Mouse (Mus musculus): ENCODE data around the gene Rpl12. TPM values are rescaled to one million over a fixed set of nuclear protein-coding genes. Genes with fewer than 3 reads are reported as not detected.

Rpl12 gene
- polyA plus RNA-seq, 1 experiment from 2014 or later, result 128 TPM

DNA sequence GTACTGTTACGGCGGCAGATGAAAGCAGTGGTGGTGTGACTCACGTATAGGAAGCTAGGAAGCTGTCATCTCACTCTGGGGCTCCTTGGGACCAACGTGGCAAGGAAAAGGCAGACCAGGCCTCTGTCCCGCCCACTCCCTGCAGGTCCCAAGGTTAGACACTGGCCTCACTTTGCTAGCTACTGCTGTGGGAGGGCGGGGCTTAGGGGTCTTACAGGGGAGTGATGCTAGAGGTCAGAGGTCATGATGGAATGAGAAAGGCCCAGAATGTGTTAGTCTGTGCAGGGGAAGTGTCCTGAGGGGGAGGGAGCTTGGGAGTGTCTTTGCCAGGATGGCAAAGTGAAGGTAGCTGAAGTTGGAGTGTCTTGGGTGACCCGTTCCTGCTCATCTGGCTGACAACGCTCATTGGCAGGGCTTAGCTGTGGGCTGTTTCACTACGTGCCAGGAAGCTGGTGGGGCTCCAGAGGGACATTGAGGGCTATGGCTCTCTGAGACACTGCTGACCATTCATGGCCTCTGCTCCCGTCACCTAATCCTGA is 37.0 kb upstream of the Rpl12 start:
- ATAC-seq (ENCODE audit: low FRiP score), result no peak
- no peaks in the 10 kb centered on the region for H3K27me3 ChIP-seq
- no peak overlapping the region for H3K9ac ChIP-seq
- H3K4me1 ChIP-seq, result no peaks in the 10 kb centered on the region
- H3K9me3 ChIP-seq, result no peaks in the 10 kb centered on the region
- no peak overlapping the region for H3K4me3 ChIP-seq (replicated peaks)
- peaks cover 45% of the 10 kb centered on the region for H3K36me3 ChIP-seq (replicated peaks)
- H3K27ac ChIP-seq, result no peak overlapping the region
- no peak overlapping the region for H3K4me2 ChIP-seq
- WGBS, result 75% methylated on average over 10 of the region's 10 CpGs

DNA sequence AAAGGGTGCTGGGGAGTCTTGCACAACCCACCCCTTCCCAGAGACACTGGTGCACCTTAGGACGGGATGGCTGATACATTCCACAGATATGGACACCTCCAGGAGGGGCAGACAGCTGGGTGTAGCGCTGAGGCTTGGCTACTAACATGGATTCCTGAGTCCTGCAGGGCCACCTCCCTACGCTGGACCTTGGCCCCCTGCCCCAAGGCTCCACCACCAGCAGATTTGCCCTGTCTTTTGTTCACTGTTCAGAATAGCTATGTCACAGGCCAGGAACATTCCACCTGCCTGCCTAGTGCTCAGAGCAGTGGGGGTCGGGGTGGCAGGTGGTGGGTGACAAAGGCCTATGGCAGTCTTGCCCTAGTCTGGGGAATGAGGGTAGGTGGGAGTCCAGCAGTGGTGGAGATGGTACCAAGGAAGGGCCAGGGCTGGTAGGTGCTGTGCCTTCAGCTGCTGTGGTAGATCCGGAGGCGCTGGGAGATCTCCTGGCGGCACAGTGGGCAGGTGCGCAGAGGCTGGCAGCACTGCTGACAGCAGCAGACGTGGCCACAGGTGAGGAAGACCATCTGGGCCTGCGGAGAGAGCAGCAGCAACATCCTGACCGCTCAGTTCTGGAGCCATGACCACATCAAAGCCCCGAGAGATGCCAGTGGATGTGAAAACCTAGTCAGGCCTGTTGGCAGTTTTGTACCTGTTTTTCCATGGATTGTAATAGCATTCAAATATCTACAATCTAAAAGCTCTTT is 34.9 kb upstream of the Rpl12 start:
- Histone ChIP-seq H3K9ac (no peak overlapping the region), H3K36me3 (replicated peaks) (peaks cover 38% of the 10 kb centered on the region), H3K4me2 (no peak overlapping the region), H3K27me3 (no peaks in the 10 kb centered on the region), H3K4me3 (replicated peaks) (no peak overlapping the region), H3K4me1 (no peaks in the 10 kb centered on the region), H3K9me3 (no peaks in the 10 kb centered on the region), H3K27ac (no peak overlapping the region)
- 94% methylated on average over 12 of the region's 12 CpGs for WGBS
- ATAC-seq (ENCODE audit: low FRiP score), result no peak

DNA sequence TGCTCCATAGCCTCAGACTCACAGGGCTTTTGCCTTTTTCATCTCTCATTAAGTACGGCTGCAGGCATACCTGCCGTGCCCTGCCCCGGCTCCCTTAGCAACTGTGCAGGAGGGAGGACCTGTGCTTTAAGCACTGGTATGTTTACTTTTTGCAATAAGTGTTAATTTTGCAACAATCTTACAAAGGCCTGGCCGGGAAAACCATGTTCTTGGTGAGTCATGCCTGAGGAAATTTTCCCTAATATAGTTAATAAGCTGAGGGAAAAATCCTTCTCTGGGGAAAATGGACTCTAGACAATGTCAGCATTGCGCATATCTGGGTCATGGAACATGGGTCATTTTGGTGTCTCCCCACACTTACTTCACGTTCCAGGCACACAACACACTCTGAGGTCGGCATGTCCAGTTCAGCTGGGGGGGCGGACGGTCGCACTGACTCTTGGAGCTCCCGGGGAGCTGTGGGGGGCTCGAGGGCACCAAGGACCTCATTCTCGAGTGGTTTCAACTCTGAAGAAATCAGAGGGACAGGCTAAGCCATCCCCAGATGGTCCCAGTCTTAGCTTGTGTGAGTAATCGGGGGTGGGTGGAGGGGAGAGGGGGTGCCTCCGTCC is 33.6 kb upstream of the Rpl12 start:
- 78% methylated on average over 15 of the region's 15 CpGs for WGBS
- Histone ChIP-seq H3K36me3 (replicated peaks) (peaks cover 34% of the 10 kb centered on the region), H3K9me3 (no peaks in the 10 kb centered on the region), H3K27ac (no peak overlapping the region), H3K4me3 (replicated peaks) (no peak overlapping the region), H3K4me2 (no peak overlapping the region), H3K4me1 (no peaks in the 10 kb centered on the region), H3K9ac (no peak overlapping the region), H3K27me3 (no peaks in the 10 kb centered on the region)
- ATAC-seq (ENCODE audit: low FRiP score), result no peak

DNA sequence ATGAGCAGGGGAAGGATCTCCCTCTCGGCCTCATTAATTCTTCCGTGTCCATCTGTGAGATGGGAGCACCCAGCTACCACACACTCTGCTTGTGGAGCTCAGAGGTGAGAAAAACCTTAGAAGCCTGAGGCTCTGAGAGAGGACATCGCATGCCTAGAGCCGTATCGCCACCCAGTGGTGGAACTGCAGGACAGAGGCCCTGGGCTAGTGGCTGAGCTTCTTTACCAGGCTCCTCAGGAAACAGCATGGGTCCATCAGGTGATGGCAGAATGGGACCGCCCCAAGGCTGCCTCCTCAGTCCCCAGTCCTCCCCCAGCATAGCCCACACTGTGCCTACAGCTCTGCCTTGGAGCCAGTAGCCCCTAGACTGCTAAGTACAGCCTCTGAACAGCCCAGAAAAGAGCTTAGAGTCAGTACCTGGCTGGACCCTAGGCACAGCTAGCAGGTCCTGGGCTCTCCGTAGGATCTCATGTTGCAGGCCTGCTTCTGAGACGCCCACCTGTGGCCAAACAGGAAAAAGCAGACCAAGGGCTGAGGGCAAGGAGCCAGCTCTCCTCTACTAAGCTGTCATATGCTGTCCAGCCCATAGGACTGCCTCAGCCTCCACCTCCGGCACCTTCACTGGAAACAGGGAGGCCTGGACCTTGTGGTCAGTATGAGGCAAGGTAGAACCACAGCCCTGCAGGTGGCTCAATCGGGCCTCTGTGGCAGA is 33.0 kb upstream of the Rpl12 start:
- Histone ChIP-seq H3K9ac (no peak overlapping the region), H3K4me1 (no peaks in the 10 kb centered on the region), H3K4me3 (replicated peaks) (no peak overlapping the region), H3K4me2 (no peak overlapping the region), H3K36me3 (replicated peaks) (peaks cover 32% of the 10 kb centered on the region), H3K27me3 (no peaks in the 10 kb centered on the region), H3K9me3 (no peaks in the 10 kb centered on the region), H3K27ac (no peak overlapping the region)
- 34% methylated on average over 10 of the region's 10 CpGs for WGBS
- ATAC-seq (ENCODE audit: low FRiP score), result peak; percentile 66

GRCm38 (mm10) chr2:32928947-32929829 is 32.2 kb upstream of the Rpl12 start:
- H3K27me3 ChIP-seq, result no peaks in the 10 kb centered on the region
- no peak overlapping the region for H3K4me3 ChIP-seq (replicated peaks)
- H3K4me1 ChIP-seq, result no peaks in the 10 kb centered on the region
- no peaks in the 10 kb centered on the region for H3K9me3 ChIP-seq
- 89% methylated on average over 19 of the region's 19 CpGs for WGBS
- H3K36me3 ChIP-seq (replicated peaks), result peaks cover 27% of the 10 kb centered on the region
- no peak overlapping the region for H3K9ac ChIP-seq
- no peak overlapping the region for H3K4me2 ChIP-seq
- no peak overlapping the region for H3K27ac ChIP-seq
- ATAC-seq (ENCODE audit: low FRiP score), result no peak

- Histone ChIP-seq H3K27ac (no peak overlapping the region), H3K36me3 (replicated peaks) (peaks cover 36% of the 10 kb centered on the region), H3K9me3 (no peaks in the 10 kb centered on the region), H3K27me3 (no peaks in the 10 kb centered on the region), H3K9ac (no peak overlapping the region), H3K4me3 (replicated peaks) (no peak overlapping the region), H3K4me2 (no peak overlapping the region), H3K4me1 (no peaks in the 10 kb centered on the region)
- no peak for ATAC-seq (ENCODE audit: low FRiP score)
- 79% methylated on average over 7 of the region's 7 CpGs for WGBS
Measured at GRCm38 (mm10) chr2:32931730-32932129, 29.6 kb upstream of the Rpl12 start.

GRCm38 (mm10) chr2:32938741-32939140 is 22.6 kb upstream of the Rpl12 start:
- peaks cover 59% of the 10 kb centered on the region for H3K36me3 ChIP-seq (replicated peaks)
- no peaks in the 10 kb centered on the region for H3K27me3 ChIP-seq
- H3K27ac ChIP-seq, result no peak overlapping the region
- H3K9me3 ChIP-seq, result no peaks in the 10 kb centered on the region
- 89% methylated on average over 5 of the region's 5 CpGs for WGBS
- ATAC-seq (ENCODE audit: low FRiP score), result no peak
- no peak overlapping the region for H3K4me3 ChIP-seq (replicated peaks)
- no peaks in the 10 kb centered on the region for H3K4me1 ChIP-seq
- no peak overlapping the region for H3K9ac ChIP-seq
- no peak overlapping the region for H3K4me2 ChIP-seq

DNA sequence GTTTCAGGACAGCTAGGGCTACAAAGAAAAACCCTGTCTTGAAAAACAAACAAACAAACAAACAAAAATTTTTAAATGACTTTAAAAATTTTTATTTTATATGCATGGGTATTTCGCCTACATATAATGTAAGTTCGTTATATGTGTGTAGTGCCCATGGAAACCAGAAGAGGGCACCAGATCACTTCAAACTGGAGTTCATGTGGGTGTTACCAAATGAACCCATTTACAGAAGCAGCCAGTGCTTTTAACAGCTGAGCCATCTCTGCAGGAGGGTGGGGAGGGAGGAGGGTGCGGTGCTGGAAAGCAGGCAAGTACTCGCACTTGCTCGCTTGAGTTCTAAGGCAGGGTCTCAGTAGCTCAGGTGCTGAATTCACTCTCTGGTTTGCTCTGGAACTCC is 21.9 kb upstream of the Rpl12 start:
- Histone ChIP-seq H3K4me2 (no peak overlapping the region), H3K9me3 (no peaks in the 10 kb centered on the region), H3K4me1 (no peaks in the 10 kb centered on the region), H3K27ac (no peak overlapping the region), H3K4me3 (replicated peaks) (no peak overlapping the region), H3K27me3 (no peaks in the 10 kb centered on the region), H3K36me3 (replicated peaks) (peaks cover 58% of the 10 kb centered on the region), H3K9ac (no peak overlapping the region)
- 69% methylated on average over 5 of the region's 5 CpGs for WGBS
- ATAC-seq (ENCODE audit: low FRiP score), result no peak

DNA sequence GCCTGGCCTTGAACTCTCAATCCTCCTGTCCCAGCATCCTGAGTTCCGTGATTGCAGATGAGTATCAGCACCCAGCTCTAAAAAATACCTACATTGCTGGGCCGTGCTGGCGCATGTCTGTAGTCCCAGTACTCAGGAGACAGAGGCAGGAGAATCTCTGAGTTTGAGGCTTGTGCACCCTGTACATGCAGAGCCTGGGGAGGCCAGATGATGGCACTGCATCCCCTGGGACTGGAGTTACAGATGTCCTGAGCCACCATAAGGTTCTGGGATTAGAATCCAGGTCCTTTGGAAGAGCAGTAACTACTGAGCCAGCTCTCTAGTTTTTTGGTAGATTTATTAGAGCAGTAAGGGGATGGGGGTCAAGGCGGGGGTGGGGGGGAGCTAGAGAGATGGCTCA is 20.9 kb upstream of the Rpl12 start:
- H3K27me3 ChIP-seq, result no peaks in the 10 kb centered on the region
- H3K4me3 ChIP-seq (replicated peaks), result no peak overlapping the region
- H3K9ac ChIP-seq, result no peak overlapping the region
- no peaks in the 10 kb centered on the region for H3K9me3 ChIP-seq
- WGBS, result 95% methylated on average over 4 of the region's 4 CpGs
- no peak for ATAC-seq (ENCODE audit: low FRiP score)
- H3K4me2 ChIP-seq, result no peak overlapping the region
- H3K36me3 ChIP-seq (replicated peaks), result peaks cover 58% of the 10 kb centered on the region
- H3K27ac ChIP-seq, result no peak overlapping the region
- no peaks in the 10 kb centered on the region for H3K4me1 ChIP-seq

DNA sequence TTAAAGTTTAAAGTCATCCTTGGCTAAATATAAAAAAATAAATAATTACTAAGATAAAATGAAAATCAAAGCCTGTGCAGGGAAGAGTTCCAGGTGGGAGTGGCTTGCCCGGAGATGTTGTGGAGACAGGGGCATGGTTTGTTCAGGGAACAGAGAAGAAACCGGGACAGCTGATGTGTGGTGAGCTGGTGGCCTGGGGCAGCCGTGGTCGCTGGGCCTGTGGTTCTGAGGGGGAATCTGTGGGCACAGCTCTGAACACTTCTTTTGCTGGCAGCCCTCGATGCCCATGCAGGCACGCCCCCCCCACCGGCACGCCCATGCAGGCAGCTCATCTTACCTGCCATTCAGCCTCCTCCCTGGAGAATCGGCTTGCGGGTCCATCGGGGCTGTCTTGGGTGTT is 13.9 kb upstream of the Rpl12 start:
- ATAC-seq (ENCODE audit: low FRiP score), result no peak
- H3K27ac ChIP-seq, result no peak overlapping the region
- H3K36me3 ChIP-seq (replicated peaks), result peaks cover 52% of the 10 kb centered on the region
- H3K4me3 ChIP-seq (replicated peaks), result no peak overlapping the region
- 96% methylated on average over 11 of the region's 11 CpGs for WGBS
- H3K4me2 ChIP-seq, result no peak overlapping the region
- no peak overlapping the region for H3K9ac ChIP-seq
- no peaks in the 10 kb centered on the region for H3K27me3 ChIP-seq
- H3K9me3 ChIP-seq, result no peaks in the 10 kb centered on the region
- H3K4me1 ChIP-seq, result no peaks in the 10 kb centered on the region

GRCm38 (mm10) chr2:32954581-32954980 is 6.8 kb upstream of the Rpl12 start:
- H3K9ac ChIP-seq, result no peak overlapping the region
- no peak overlapping the region for H3K27ac ChIP-seq
- no peak overlapping the region for H3K4me3 ChIP-seq (replicated peaks)
- no peaks in the 10 kb centered on the region for H3K4me1 ChIP-seq
- 90% methylated on average over 2 of the region's 2 CpGs for WGBS
- no peaks in the 10 kb centered on the region for H3K27me3 ChIP-seq
- ATAC-seq (ENCODE audit: low FRiP score), result no peak
- peaks cover 6% of the 10 kb centered on the region for H3K9me3 ChIP-seq
- H3K36me3 ChIP-seq (replicated peaks), result peaks cover 57% of the 10 kb centered on the region
- H3K4me2 ChIP-seq, result no peak overlapping the region

GRCm38 (mm10) chr2:32957344-32957743 is 4.0 kb upstream of the Rpl12 start:
- Histone ChIP-seq H3K27ac (no peak overlapping the region), H3K9ac (no peak overlapping the region), H3K27me3 (no peaks in the 10 kb centered on the region), H3K4me2 (no peak overlapping the region), H3K4me1 (peaks cover 14% of the 10 kb centered on the region), H3K4me3 (replicated peaks) (no peak overlapping the region), H3K9me3 (peaks cover 6% of the 10 kb centered on the region), H3K36me3 (replicated peaks) (peaks cover 36% of the 10 kb centered on the region)
- 59% methylated on average over 8 of the region's 8 CpGs for WGBS
- no peak for ATAC-seq (ENCODE audit: low FRiP score)
